Comparison of ENCODE assay signal across 8 mouse cellular contexts in the genomic region with DNA sequence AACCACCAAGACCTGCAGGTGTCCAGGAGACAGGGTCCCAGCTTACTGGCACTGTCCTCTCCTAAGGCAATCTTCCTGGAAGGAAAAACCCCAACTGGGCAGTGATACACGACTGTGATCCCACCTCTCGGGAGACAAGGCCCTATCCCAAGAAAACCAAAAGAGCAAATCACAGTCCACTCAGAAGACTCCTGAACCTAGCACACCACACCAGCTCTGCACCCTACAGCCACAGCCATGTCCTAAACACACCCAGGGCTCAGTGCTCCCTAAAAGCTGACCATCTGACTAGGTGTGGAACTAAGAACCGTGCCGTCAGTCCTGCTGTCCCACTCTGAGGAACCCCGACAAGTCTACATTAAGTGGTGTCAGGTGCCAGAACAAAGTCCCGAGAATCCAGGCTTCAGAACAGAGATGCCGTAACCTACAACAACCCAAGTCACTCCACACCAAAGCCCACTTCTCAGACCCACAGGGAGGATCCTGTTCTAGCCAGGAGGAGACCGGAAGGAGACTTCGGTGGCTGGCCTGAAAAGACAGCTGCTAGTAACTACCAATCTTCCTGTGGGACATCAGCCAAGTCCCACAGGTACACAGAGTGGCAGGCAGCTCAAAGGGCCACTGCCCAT. TPM values are rescaled to one million over a fixed set of nuclear protein-coding genes. Genes with fewer than 3 reads are reported as not detected.
DNase-seq lines count a peak whose midpoint lies in the region; ATAC-seq and TF ChIP-seq lines count a peak whose summit lies in the region.

No protein-coding gene starts in this region.

- intact Hi-C loops in left cerebral cortex, postnatal 25 days (cut with DNase I), result no loop called here

- no peak overlapping the region for H3K9ac ChIP-seq in liver, adult 2 months (ENCODE audit: low read depth, low read length)
- peak overlapping the region; percentile 27; the same call in 1 of the 2 replicates for H3K9ac ChIP-seq in intestine, embryonic 15.5 days
- H3K9ac ChIP-seq in neural tube, embryonic 12.5 days, result 0 out of 2 replicates have a peak overlapping the region, but pooled peaks have one; percentile 40

- no peak for DNase-seq in liver, adult 2 months (ENCODE audit: extremely low read depth, low read depth, low spot score)
- no peak for DNase-seq in liver
- DNase-seq in forebrain, embryonic 10.5 days (ENCODE audit: extremely low spot score, low spot score), result no peak
- DNase-seq in left cerebral cortex, postnatal 25 days (ENCODE audit: low spot score in 2 of 2), result no peak
- DNase-seq in B cell, adult 2 months, result no peak

- no peak for ATAC-seq in intestine, embryonic 15.5 days
- no peak for ATAC-seq in neural tube, embryonic 12.5 days (ENCODE audit: low FRiP score, low read depth)
- ATAC-seq in erythroid progenitor cell, adult 5-6 weeks (replicated peaks; ENCODE audit: low FRiP score, poor library complexity, severe bottlenecking), result no peak

- 26% methylated on average over 9 of the region's 9 CpGs for WGBS in liver, adult 2 months
- WGBS in forebrain, embryonic 10.5 days, result 89% methylated on average over 9 of the region's 9 CpGs
- 82% methylated on average over 9 of the region's 9 CpGs for WGBS in intestine, embryonic 15.5 days
- 74% methylated on average over 9 of the region's 9 CpGs for WGBS in neural tube, embryonic 12.5 days

- H3K36me3 ChIP-seq in liver, adult 2 months (ENCODE audit: control insufficient read depth, insufficient read depth, low read length), result no peaks in the 10 kb centered on the region
- peaks cover 29% of the 10 kb centered on the region for H3K36me3 ChIP-seq in forebrain, embryonic 10.5 days (replicated peaks)
- H3K36me3 ChIP-seq in intestine, embryonic 15.5 days, result no peaks in the 10 kb centered on the region
- H3K36me3 ChIP-seq in neural tube, embryonic 12.5 days, result no peaks in the 10 kb centered on the region

- H3K27me3 ChIP-seq in liver, adult 2 months (ENCODE audit: control insufficient read depth, insufficient read depth, low read length), result no peaks in the 10 kb centered on the region
- H3K27me3 ChIP-seq in forebrain, embryonic 10.5 days (ENCODE audit: poor library complexity, severe bottlenecking), result no peaks in the 10 kb centered on the region
- no peaks in the 10 kb centered on the region for H3K27me3 ChIP-seq in intestine, embryonic 15.5 days (replicated peaks)
- H3K27me3 ChIP-seq in neural tube, embryonic 12.5 days (replicated peaks), result no peaks in the 10 kb centered on the region

- peak overlapping the region; percentile 90; the same call in 1 of the 2 replicates for H3K27ac ChIP-seq in liver, adult 2 months (replicated peaks; ENCODE audit: insufficient read depth, low read depth, low read length)
- H3K27ac ChIP-seq in forebrain, embryonic 10.5 days, result peak overlapping the region; percentile 44; the same call in 1 of the 2 replicates
- no peak overlapping the region for H3K27ac ChIP-seq in intestine, embryonic 15.5 days
- no peak overlapping the region for H3K27ac ChIP-seq in neural tube, embryonic 12.5 days

- peaks cover 61% of the 10 kb centered on the region for H3K79me2 ChIP-seq in liver, adult 2 months (ENCODE audit: control insufficient read depth, insufficient read depth, low read length)

- peak overlapping the region; percentile 91 for H3K4me2 ChIP-seq in intestine, embryonic 15.5 days (replicated peaks)
- peak overlapping the region; percentile 92 for H3K4me2 ChIP-seq in neural tube, embryonic 12.5 days (replicated peaks)

- no peak overlapping the region for H3K4me3 ChIP-seq in liver, adult 2 months (ENCODE audit: insufficient read depth, low read depth, low read length)
- H3K4me3 ChIP-seq in forebrain, embryonic 10.5 days, result peak overlapping the region; percentile 96
- H3K4me3 ChIP-seq in intestine, embryonic 15.5 days (replicated peaks), result peak overlapping the region; percentile 80
- no peak overlapping the region for H3K4me3 ChIP-seq in neural tube, embryonic 12.5 days

- H3K9me3 ChIP-seq in forebrain, embryonic 10.5 days, result no peaks in the 10 kb centered on the region
- no peaks in the 10 kb centered on the region for H3K9me3 ChIP-seq in intestine, embryonic 15.5 days
- no peaks in the 10 kb centered on the region for H3K9me3 ChIP-seq in neural tube, embryonic 12.5 days

- peaks cover 69% of the 10 kb centered on the region for H3K4me1 ChIP-seq in liver, adult 2 months (ENCODE audit: control insufficient read depth, insufficient read depth, low read length)
- H3K4me1 ChIP-seq in forebrain, embryonic 10.5 days, result peaks cover 94% of the 10 kb centered on the region
- H3K4me1 ChIP-seq in intestine, embryonic 15.5 days (replicated peaks), result peaks cover 69% of the 10 kb centered on the region
- peaks cover 83% of the 10 kb centered on the region for H3K4me1 ChIP-seq in neural tube, embryonic 12.5 days

- no peak for TF ChIP-seq POLR2A in liver, adult 2 months (IDR thresholded peaks at IDR 0.05; ENCODE audit: extremely low read depth, insufficient read depth, low read length)

- no peak for TF ChIP-seq CTCF in liver, adult 2 months (IDR thresholded peaks at IDR 0.05; ENCODE audit: low read depth, low read length)

RNA-seq across cellular contexts. Expression of gene Ski, which starts 4.2 kb away (rescaled TPM):
- 4.2 and 7.5 TPM in 2 replicates for total RNA-seq in liver, adult 2 months (2014; rRNA removed)
- 19.3 and 19.5 TPM in 2 replicates for polyA plus RNA-seq in liver, adult 2 months (2012; rRNA removed)
- polyA plus RNA-seq in forebrain, embryonic 10.5 days (2016; fragmentation: Nextera tagmentation; extraction: Ambion mirVana), result 8.6 and 9.7 TPM in 2 replicates
- polyA plus RNA-seq in intestine, embryonic 15.5 days (2015; fragmentation: Nextera tagmentation; extraction: Ambion mirVana), result 13.3 and 13.8 TPM in 2 replicates
- 12.3 and 13.2 TPM in 2 replicates for polyA plus RNA-seq in neural tube, embryonic 12.5 days (2016; fragmentation: Nextera tagmentation; extraction: Ambion mirVana)
- total RNA-seq in left cerebral cortex, postnatal 25 days (2021), result 100 to 1,000 TPM; 111 to 112 TPM
- total RNA-seq in erythroid progenitor cell, adult 5-6 weeks (2015; ENCODE audit: low replicate concordance), result 5.0 and 9.7 TPM in 2 replicates
- total RNA-seq in erythroid progenitor cell, adult 5-6 weeks (2017; ENCODE audit: low replicate concordance), result 1.7 and 2.7 TPM in 2 replicates

RNA-seq across cellular contexts. Expression of gene Faap20, which starts 31.4 kb away (rescaled TPM):
- 5.4 and 7.4 TPM in 2 replicates for total RNA-seq in liver, adult 2 months (2014; rRNA removed)
- 28.6 and 33.8 TPM in 2 replicates for polyA plus RNA-seq in liver, adult 2 months (2012; rRNA removed)
- 108 and 110 TPM in 2 replicates for polyA plus RNA-seq in forebrain, embryonic 10.5 days (2016; fragmentation: Nextera tagmentation; extraction: Ambion mirVana)
- polyA plus RNA-seq in intestine, embryonic 15.5 days (2015; fragmentation: Nextera tagmentation; extraction: Ambion mirVana), result 64.1 and 74.9 TPM in 2 replicates
- 87.5 and 89.3 TPM in 2 replicates for polyA plus RNA-seq in neural tube, embryonic 12.5 days (2016; fragmentation: Nextera tagmentation; extraction: Ambion mirVana)
- 10 to 100 TPM; 24.2 to 27.3 TPM for total RNA-seq in left cerebral cortex, postnatal 25 days (2021)
- total RNA-seq in erythroid progenitor cell, adult 5-6 weeks (2015; ENCODE audit: low replicate concordance), result 4.0 and 6.7 TPM in 2 replicates
- 2.1 and 2.2 TPM in 2 replicates for total RNA-seq in erythroid progenitor cell, adult 5-6 weeks (2017; ENCODE audit: low replicate concordance)

Comparison
In these comparisons a context has a peak if more than half of its experiments do, and no peak if none do; other contexts are left out.
1. H3K27ac ChIP-seq: peak in liver, adult 2 months (single experiment) and forebrain, embryonic 10.5 days (single experiment); none in intestine, embryonic 15.5 days (single experiment) and neural tube, embryonic 12.5 days (single experiment).
2. H3K4me3 ChIP-seq: peak in forebrain, embryonic 10.5 days (single experiment) and intestine, embryonic 15.5 days (single experiment); none in liver, adult 2 months (single experiment) and neural tube, embryonic 12.5 days (single experiment).